Mouse (Mus musculus): ENCODE results near the gene Gm49358. TPM values are rescaled to one million over a fixed set of nuclear protein-coding genes. Genes with fewer than 3 reads are reported as not detected.

Gene Gm49358
- total RNA-seq (2015) (not detected in 2 replicates), total RNA-seq (2017) (0.21 TPM in 1 of 2 replicates, not detected in the other)

DNA sequence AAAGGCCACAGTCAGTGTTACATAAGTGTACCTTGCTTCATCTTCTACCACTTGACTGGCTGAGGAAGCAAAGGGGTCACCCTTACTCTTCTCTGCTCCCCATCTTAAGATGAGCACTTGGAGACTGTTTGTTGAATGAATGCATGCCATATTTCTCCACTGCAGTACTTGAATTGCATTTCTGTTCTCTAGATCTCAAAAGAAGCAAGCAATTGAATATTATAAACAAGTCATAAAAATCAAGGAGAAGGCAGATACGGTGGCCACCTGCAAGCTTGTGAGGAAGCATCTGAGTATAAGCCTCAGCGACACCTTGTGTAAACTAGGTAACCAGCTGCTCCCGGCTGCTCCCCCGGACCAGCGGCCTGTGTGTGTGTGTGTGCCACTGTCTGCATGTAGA is at the start of gene Gm49358:
Gene Gm49358 (plus strand): TSS at position 301 of the 400 bp plus-strand sequence.
- no peak for ATAC-seq (replicated peaks; ENCODE audit: poor library complexity)

DNA sequence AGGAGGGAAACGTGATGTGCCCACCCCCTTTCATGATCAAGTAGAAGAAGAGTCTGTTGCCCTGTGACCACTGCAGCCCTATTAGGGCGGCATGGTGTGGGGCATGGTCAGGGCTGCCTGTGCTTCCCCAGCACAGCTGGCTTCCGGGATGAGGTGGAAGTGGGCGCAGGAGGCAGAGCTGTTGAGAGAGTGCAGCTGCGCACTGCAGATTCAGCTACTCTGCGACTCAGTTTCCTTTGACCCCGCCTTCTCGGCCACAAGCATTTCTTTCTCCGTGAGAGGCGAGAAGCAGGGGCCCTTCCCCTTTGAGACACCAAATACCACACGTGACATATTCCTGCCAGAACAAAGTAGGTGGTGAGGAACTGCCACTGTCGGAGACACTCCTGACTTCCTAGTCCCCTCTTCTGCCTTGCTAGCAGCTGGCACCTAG is 36.2 kb upstream of the Gm49358 start:
- peak; percentile 86 for ATAC-seq (replicated peaks; ENCODE audit: poor library complexity)

DNA sequence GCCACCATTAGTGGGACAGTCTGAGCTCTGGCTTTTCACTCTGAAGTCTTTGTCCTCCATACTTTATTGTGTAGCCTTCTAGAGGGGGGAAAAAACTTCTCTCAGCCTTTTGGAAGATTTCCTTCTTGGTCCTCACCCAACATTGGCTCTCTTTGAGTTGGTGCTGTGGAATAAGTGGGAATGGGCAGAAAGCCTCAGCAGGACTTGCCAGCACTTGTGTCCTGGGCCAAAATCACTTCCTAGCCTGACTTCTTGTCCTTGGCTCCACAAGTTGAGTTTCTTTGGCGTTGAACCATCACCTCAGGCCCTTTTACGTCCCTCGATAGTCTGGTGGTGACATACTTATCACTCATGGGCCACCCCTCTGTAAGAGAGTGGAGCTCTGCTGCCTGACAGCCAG is 35.6 kb upstream of the Gm49358 start:
- ATAC-seq (replicated peaks; ENCODE audit: poor library complexity), result no peak

DNA sequence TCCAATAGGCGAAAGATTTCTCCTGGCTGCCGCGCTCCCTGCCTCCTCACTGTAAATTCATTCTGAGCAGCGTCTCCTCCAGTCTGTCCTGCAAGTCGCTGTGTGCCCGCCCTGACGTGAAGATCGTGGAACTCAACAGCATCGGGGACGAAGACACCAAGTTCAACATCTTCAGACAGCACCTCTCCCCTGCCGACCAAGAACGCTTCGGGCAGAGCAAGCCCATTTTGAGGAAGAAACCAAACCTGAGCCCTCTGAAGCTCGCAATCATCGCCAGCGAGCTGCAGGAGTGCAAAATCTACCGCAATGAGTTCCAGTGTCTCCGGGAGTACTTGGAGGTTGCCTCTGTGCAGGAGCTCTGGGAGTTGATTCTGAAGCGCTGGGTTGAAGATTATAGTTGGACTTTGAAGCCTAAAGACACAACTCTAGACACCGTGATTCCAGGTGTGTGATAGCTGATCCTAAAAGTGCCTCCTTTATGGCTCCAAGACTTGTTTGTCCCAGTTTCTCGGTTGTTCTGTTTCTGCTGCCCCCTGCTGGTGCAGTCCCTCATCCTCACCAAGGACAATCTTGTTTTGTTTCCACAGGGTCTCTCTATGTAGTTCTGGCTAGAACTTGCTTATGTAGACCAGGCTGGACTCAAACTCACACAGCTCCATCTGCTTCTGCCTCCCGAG is 32.8 kb upstream of the Gm49358 start:
- ATAC-seq (replicated peaks; ENCODE audit: poor library complexity), result peak; percentile 61

DNA sequence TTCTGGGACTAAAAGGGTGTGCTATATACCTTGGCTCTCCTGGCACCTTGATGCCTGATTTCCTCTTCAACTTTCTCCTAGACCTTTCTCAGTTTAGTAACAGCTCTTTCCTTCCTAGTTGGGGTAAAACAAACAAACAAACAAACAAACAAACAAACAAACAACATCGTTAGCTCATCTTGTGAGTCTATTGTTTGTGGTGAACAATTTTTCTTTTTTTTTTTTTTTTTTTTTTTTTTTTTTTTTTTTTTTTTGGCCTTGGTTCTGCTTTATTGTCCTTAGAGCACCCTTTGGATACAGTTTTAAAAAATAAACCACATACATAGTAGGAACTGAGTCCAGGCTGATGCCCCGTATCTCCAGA is 32.3 kb upstream of the Gm49358 start:
- ATAC-seq (replicated peaks; ENCODE audit: poor library complexity), result no peak

DNA sequence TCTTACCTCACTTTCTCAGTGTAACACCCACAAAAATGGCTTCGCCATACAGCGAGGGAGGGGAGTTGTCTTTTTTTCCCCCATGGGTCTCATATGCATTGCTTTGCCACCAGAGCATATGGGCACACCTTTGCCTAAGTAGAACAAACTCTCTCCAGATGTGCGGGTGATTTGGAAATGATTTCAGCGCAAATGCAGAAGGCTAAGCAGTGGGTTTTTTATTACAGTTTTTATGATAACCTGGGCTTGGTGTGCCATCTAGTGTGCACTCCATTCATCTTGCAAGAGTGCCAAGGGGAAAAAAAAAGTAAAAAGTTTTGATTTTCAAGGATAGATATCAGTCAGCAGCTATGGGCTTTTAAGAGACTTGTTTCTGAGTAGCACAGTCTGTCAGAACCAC is 28.7 kb upstream of the Gm49358 start:
- ATAC-seq (replicated peaks; ENCODE audit: poor library complexity), result no peak

DNA sequence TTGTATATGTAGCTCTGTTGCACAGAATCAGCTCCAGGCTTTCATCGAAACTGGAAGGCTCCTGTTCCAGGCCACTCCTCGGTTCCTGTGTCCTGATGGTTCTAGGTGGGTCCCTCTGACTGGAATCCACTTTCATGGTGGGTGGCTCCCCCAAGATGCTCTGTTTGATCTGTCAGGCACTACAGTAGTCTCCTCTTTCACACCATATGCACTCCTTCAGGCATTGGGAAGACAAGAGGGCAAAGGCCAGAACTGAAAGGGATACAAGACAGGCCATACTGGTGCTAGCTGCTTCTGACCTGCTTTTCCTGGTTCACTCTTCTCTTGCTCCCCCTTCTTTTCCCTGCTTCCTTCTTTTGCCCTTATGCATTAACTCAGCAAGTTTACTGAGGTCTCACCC is 20.9 kb upstream of the Gm49358 start:
- ATAC-seq (replicated peaks; ENCODE audit: poor library complexity), result no peak

DNA sequence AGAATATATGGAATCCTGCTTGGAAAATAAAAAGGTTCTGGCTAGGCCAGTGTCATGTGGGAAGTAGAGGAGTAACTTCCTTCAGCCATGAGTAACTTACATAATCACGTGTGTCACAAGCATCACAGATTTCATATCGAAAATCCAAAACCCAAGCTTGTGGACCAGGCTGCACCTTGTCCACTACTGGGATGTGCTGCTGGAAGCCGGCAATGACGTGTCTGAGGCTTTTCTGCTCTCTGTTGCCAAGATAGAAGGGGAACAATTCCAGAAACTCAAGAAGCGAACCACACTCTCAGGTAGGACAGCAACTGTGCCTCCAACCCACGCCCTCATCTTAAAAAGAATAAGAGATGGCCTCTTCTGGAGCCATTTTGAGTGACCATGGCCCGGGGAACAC is 19.5 kb upstream of the Gm49358 start:
- ATAC-seq (replicated peaks; ENCODE audit: poor library complexity), result no peak

DNA sequence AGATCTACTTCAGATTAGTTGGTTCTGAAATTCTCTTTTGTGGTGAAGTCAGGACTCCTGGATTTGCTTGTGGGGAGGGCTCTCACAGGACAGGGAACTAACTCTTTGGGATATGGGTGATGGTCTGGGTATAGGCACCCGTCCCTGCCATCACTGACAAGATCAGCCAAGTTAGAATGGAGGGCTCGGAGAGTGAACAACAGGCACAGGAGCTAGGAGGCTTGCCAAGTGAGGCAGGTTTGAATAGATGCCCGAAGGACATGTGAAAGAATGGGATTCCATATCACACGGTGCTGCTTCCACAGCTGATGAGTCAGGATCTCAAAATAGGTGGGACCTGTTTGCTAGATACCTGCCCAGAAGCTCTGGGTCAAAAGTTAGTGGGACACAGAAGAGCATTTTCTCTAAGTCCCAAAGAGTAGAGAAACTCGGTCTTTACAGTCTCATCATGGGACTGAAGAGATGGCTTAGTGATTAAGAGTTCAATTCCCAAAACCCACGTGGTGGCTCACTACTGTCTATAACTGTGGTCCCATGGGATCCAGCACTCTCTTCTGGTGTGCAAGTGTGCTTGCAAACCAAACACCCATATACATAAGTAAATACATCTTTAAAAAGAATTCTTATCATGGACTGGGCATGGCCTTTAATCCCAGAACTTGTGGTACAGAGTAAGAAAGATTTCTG is 7.8 kb upstream of the Gm49358 start:
- no peak for ATAC-seq (replicated peaks; ENCODE audit: poor library complexity)

DNA sequence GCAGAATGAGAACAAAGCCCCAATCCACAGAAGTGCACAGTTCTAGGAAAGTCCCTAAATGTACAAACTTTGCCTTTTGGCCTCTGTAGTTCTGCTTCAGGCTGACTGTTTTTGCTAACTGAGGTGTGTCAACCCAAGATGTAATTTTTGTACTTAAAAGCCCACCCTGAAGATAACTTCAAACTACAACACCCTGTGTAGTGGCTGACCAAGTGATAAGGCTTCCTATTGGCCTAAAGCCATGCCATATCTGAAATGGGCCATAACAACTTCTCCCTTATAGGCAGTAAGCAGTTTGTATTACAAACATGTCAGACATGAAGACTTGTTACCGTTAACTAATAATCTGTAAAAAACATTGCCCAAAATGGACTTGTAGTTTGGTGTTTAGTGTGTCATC is 6.0 kb upstream of the Gm49358 start:
- ATAC-seq (replicated peaks; ENCODE audit: poor library complexity), result peak; percentile 64

DNA sequence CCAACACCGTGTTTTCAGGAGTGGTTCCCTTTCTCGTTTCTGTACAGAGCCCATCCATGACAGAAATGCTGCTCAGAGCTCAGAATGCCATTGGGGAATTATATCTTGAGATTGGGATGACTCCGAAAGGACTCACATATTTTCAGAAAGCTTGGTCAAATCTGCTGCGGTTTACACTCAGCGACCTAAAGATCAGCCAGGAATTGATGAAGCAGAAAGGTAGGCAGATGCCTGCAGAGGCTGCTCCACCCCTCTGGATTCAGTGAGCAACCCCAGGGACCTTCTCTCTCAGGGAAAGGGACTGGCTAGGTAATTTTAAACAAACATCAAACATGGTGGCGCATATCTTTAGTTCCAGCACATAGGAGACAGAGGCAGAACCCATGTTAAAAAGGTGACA is 5.6 kb upstream of the Gm49358 start:
- no peak for ATAC-seq (replicated peaks; ENCODE audit: poor library complexity)

DNA sequence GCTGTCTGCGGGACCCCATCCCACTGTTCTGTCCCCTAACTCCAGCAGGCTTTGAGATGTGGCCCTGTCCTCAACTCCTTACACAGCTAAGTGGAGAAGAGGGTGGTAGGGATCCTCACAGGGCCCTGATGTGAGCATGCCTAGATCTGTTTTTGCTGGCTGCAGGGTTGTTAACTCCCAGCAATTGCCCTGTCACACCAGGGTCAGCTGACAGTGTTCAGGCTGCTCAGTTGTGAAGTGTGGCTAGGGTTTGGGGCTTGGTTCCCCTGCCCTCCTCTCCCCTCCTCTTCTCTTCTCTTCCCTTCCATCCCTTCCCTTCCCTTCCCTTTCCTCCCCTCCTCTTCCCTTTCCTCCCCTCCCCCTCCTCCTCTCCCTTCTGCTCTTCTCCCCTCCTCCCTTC is 2.5 kb upstream of the Gm49358 start:
- no peak for ATAC-seq (replicated peaks; ENCODE audit: poor library complexity)

DNA sequence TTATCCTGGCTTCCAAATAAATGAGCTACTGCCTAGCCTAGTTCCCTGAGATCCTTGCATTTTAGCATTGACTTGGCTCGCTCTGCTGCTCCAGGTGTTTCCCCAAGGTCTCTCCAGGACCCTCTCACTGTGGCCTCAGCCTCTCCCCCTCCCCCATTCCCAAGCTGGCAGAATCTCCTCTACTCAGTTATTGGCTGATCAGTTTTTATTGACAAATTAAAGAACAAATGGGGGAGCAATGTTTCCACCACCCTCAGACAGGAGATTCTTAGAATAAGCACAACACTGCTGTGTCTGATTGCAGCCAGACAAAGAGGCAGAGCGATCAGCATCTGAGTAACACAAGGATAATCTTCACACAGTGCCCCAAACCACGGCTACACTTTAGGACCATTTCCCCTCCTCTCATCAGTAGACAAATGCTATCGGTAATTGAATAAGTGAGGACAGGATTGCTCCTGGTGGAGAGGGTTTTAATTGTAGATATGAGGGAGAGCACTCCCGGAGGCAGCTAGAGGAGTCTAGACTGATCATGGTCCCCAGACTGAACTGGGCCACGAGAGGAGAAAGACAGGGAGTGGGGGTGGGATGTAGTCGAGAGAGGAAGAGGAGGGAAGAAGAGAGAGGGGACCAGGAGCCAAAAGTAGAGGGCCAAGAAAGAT is 1.9 kb upstream of the Gm49358 start:
- ATAC-seq (replicated peaks; ENCODE audit: poor library complexity), result no peak

DNA sequence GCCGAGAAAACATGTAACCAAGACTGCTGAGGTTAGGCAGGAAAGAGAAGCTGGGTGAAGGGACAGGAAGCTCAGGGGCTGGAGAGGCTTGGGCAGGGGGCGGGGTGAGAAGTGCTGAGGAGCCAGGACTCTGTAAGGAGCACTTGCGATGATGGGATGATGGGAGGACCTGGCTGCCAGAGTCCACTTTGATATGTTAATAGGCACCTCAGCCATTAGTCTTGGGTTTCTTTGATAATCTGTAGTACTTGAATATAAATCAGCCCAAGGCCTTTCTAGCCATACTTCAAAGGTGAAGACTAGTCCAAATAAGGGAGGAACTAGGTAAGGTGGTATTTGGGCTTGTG is 1.4 kb upstream of the Gm49358 start:
- ATAC-seq (replicated peaks; ENCODE audit: poor library complexity), result no peak

DNA sequence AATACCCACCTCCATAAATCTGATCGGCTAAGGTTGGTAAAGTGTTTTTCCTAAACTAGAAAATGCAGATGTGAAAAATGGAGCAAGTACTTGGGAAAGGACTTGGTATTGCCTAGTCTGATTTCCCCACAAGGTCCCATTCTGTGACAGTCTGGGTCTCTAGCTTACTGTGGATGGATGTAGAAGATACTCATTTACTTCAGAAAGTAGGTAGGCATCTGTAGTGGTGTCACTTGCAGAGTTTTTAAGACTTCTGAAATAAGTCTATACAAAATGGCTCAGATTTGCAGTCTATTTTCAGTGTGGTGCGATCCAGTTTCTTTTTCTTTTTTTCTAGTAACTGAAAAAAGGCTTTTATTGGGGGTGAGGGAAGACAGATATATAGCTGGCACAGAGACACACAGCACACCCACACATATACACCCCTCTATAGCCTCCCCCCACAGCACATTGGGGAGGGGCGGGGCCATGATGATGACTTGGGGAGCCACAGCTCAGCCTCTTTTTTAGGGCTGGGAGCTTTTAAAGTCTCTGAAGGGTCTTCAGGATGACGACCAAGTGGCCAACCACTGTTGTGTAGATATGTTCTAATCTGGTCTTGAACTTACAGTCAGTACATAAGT is 1.7 kb downstream of the Gm49358 start:
- no peak for ATAC-seq (replicated peaks; ENCODE audit: poor library complexity)

DNA sequence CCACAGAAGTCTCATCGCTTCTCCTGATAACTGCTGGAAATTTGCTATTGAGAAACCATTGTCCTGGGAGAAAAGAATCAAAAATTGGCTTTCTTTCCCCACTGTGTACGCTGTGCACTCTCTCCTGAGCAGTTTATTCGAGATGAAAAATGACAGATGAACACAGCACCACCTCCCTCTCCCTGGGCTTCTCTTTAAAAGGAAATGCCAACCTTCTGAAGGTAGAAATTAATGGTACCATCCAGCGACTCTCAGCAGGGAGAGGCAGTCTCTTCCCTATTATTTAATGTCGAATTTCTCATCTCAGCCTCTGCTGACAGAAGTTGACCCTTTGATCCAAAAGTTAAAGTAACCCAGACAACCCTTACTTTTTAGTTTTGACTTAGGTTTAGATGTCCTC is 5.4 kb downstream of the Gm49358 start:
- ATAC-seq (replicated peaks; ENCODE audit: poor library complexity), result no peak

DNA sequence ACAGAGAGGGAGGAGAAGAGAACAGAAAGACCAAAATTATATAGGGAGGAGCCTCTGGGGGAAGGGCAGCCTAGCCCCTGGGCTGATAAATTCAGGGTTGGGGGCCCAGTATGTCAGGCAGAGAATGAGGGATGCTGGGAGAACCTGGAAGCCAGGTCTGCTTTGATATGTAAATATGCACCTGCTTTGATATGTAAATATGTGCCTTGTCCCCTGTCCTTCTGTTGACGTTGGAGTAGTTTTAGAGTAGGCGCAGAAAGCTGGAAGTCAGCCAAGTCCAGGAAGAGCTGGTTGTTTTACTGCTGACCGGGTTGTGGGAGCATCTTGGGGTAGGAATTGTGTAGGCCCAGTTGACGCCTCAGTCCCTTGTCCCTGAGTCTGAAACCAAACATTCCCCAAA is 6.0 kb downstream of the Gm49358 start:
- ATAC-seq (replicated peaks; ENCODE audit: poor library complexity), result no peak

DNA sequence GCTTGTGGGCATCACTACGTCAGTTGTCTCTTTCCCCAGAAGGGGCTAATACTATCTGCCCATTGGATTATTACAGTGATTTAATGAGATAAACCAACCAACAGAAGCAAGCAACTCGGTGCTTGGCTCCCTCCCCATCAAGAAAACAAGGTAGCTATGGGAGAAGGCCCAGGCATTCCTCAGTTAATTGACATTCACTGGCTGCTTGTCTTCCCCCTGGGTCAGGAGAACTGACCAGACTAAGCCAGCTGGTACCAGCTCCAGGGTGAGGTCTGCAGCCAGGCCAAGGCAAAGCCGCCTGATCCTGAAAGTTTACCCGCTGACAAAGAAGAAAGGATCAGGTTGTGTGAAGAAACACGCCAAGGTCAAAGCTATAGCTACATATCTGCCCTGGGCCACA is 7.9 kb downstream of the Gm49358 start:
- ATAC-seq (replicated peaks; ENCODE audit: poor library complexity), result no peak

DNA sequence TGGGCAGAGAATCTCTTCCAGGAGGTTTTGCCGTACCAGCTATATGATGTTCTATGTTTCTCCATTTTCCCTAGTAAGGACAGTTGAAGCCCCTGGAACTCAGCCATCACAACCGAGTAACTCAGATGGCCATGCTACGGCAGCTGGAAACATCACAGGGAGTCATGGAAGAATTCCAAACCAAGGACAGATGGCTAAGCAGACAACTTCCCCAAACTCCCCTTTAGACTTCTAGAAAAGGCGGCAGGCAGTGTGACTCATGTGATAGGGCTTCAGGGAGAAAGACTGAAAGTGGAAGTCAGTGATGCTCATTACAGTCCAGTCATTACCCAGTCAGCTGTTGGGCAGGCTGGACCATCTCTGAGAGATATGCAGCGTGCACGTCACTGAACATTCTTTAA is 8.5 kb downstream of the Gm49358 start:
- ATAC-seq (replicated peaks; ENCODE audit: poor library complexity), result peak; percentile 98

DNA sequence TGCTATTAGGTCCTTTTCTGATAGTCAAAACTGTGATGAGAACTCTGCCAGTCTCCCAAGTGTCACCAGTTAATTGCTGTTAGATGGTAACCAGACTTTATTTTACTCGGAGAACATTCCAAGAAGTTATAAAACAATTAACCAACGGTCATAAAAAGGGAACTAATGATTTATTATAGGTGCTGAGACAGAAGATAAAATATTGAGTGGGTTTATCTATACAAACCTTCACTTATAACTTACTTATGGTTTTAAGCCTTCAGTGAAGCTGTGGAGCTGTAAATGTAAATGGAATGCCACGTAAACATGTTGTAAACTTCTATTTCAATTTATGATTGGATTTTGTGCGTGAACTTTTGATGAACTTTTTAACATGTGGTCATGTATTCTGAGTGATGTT is 9.6 kb downstream of the Gm49358 start:
- ATAC-seq (replicated peaks; ENCODE audit: poor library complexity), result no peak

DNA sequence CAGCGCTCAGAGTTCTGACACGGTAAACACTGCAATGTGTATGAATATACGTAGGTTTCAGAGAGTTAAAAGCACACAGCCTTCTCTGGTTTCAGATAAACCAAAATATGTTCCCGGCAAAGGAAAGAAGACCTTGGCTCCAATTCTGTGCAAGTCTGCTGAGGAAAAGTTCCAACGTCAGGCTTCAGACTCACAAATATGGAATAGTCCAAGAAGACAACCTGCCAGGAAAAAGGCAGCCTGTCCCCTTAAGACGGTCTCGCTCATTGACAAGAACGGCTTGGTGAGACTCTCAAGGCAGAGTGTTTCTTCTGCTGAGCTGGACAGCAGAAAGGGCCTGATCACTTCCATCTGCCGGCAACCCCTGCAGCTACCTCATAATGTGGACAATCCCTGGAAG is 12.5 kb downstream of the Gm49358 start:
- no peak for ATAC-seq (replicated peaks; ENCODE audit: poor library complexity)
